Mouse (Mus musculus): ENCODE data around the gene Serinc5.
"Not testable (repeated sequence)": the region's sequence is repeated elsewhere in the genome, so short reads cannot be mapped to it uniquely, and the experiment has no call there.

The Serinc5 gene

GRCm38 (mm10) chr13:92610311-92611221 lies at the start of gene Serinc5:
TSS of gene Serinc5 (plus strand) at chr13:92611091.
- DNase-seq (ENCODE audit: low spot score), result peak; percentile 99

- DNase-seq (ENCODE audit: low spot score), result no peak
Observed at GRCm38 (mm10) chr13:92576072-92576471, 34.8 kb upstream of the Serinc5 start, which contains the start of gene Spz1. TSS of gene Spz1 (minus strand) at chr13:92576172.

- no peak for DNase-seq (ENCODE audit: low spot score)
Observed at GRCm38 (mm10) chr13:92576688-92577087, 34.2 kb upstream of the Serinc5 start.

- no peak for DNase-seq (ENCODE audit: low spot score)
Observed at GRCm38 (mm10) chr13:92578210-92578609, 32.7 kb upstream of the Serinc5 start.

GRCm38 (mm10) chr13:92580220-92581043 lies 30.5 kb upstream of the Serinc5 start:
- DNase-seq (ENCODE audit: low spot score), result peak; percentile 64

GRCm38 (mm10) chr13:92584094-92584717 lies 26.7 kb upstream of the Serinc5 start:
- DNase-seq (ENCODE audit: low spot score), result no peak

- no peak for DNase-seq (ENCODE audit: low spot score)
Observed at GRCm38 (mm10) chr13:92588704-92589103, 22.2 kb upstream of the Serinc5 start.

GRCm38 (mm10) chr13:92589255-92589654 lies 21.6 kb upstream of the Serinc5 start:
- no peak for DNase-seq (ENCODE audit: low spot score)

GRCm38 (mm10) chr13:92591225-92591624 lies 19.7 kb upstream of the Serinc5 start:
- DNase-seq (ENCODE audit: low spot score), result no peak

- DNase-seq (ENCODE audit: low spot score), result no peak
Observed at GRCm38 (mm10) chr13:92592268-92592785, 18.6 kb upstream of the Serinc5 start.

- peak; percentile 10 for DNase-seq (ENCODE audit: low spot score)
Observed at GRCm38 (mm10) chr13:92592786-92593635, 17.9 kb upstream of the Serinc5 start.

GRCm38 (mm10) chr13:92593731-92594396 lies 17.0 kb upstream of the Serinc5 start:
- no peak for DNase-seq (ENCODE audit: low spot score)

- no peak for DNase-seq (ENCODE audit: low spot score)
Observed at GRCm38 (mm10) chr13:92594481-92594880, 16.4 kb upstream of the Serinc5 start.

- no peak for DNase-seq (ENCODE audit: low spot score)
Observed at GRCm38 (mm10) chr13:92594907-92595306, 16.0 kb upstream of the Serinc5 start.

- DNase-seq (ENCODE audit: low spot score), result no peak
Observed at GRCm38 (mm10) chr13:92595424-92595823, 15.5 kb upstream of the Serinc5 start.

GRCm38 (mm10) chr13:92605306-92605705 lies 5.6 kb upstream of the Serinc5 start:
- not testable (repeated sequence) for DNase-seq (ENCODE audit: low spot score)

GRCm38 (mm10) chr13:92609486-92610310 lies 1.2 kb upstream of the Serinc5 start:
- peak; percentile 45 for DNase-seq (ENCODE audit: low spot score)

- DNase-seq (ENCODE audit: low spot score), result no peak
Observed at GRCm38 (mm10) chr13:92611254-92611784, 428 bp downstream of the Serinc5 start.

GRCm38 (mm10) chr13:92611917-92612316 lies 1.0 kb downstream of the Serinc5 start:
- DNase-seq (ENCODE audit: low spot score), result no peak
